Mouse (Mus musculus): ENCODE results near the gene Tpk1.

DNA sequence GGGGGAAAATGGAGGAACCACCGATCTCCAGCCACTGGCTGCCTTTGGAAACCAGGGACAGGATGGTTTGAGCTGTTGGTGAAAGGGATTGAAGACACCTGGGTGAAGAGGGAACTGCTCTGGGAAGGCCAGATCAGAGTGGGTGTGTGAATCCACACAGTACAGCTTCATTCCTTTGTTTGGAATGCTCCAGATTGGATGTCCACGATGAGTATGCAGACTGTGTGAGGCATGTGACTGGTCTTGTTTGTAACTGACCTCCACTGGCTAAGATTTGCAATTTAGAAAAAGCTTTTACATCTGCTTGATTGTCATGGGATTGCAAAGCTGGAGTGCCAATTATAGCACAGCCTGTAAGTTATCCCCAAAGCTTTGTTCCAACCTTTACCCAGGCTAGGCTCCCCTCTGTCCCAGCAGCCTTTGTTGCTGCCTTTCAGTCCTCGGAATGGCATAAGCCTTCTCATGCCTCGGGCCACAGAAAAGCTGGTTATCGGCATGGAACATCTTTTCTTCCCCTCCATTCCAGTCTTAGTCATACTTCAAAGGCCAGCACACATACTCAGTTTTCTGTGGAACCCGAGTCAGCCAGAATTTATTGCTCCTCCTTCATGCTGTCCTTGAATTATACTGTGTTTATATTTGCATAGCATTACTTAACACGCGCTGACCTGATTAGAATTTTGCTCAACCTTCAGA lies 353.0 kb downstream of the Tpk1 start:
- TF ChIP-seq CTCF (IDR thresholded peaks at IDR 0.05) = no peak
- TF ChIP-seq EP300 (IDR thresholded peaks at IDR 0.05) = no peak

All from lung, postnatal 0 days (tissue).